In the genomic region with DNA sequence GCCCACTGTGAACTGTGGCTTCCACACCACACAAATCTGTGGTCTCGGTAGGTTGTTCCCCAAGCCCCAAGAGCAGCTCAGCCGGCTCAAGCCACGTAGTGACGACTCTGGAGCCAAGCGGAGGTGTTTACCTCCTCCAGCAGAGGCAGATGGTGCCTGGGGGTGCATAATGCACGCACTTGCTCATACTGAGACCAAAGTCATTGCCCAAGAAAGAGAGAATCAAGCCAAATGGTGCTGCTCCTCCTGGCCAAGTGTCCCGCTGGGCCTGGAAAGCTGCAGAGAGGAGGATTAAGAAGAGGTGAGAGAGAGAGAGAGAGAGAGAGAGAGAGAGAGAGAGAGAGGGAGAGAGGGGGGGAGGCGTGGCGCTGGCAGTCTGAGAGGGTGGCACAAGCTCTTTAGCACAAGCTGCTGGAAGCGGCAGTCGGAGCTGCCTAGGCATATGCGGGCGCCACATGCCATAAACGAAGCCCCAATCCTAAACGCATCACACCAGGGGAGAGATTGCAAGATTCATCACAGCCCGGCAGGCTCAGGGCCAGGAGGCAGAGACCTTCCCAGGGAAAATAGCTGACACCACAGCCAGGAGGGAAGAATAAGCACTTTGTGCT, we compare ENCODE assay signal across 8 mouse cellular contexts.
A peak's percentile ranks its signal among the peaks of the same experiment; 100 is the strongest.
DNase-seq lines count a peak whose midpoint lies in the region; ATAC-seq lines count a peak whose summit lies in the region.

No protein-coding gene starts in this region.

- H3K4me2 ChIP-seq in kidney, embryonic 15.5 days = no peak overlapping the region

- no peak for ATAC-seq in kidney, embryonic 15.5 days (replicated peaks; ENCODE audit: low FRiP score)
- ATAC-seq in common myeloid progenitor, adult 5-6 weeks (replicated peaks; ENCODE audit: low read depth, poor library complexity, severe bottlenecking) = peak; percentile 58
- no peak for ATAC-seq in CD4-positive, CD25-positive, alpha-beta regulatory T cell, adult 4 months

- no peak overlapping the region for H3K9ac ChIP-seq in kidney, embryonic 15.5 days

- peak; percentile 22 to 39 for DNase-seq in kidney, postnatal 36 days
- peak; percentile 57 to 68 for DNase-seq in layer of hippocampus, postnatal 36 days
- peak; percentile 65 for DNase-seq in right cerebral cortex, postnatal 25 days
- DNase-seq in spleen, postnatal 10 days (ENCODE audit: low spot score in 2 of 2) = no peak
- no peak for DNase-seq in ovary, postnatal 36 days (ENCODE audit: low spot score)

- no peak overlapping the region for H3K27ac ChIP-seq in kidney, embryonic 15.5 days

- H3K9me3 ChIP-seq in kidney, embryonic 15.5 days (replicated peaks) = no peaks in the 10 kb centered on the region

- H3K27me3 ChIP-seq in kidney, embryonic 15.5 days = peaks cover 10% of the 10 kb centered on the region; the same call in 1 of the 2 replicates

- no peaks in the 10 kb centered on the region for H3K4me1 ChIP-seq in kidney, embryonic 15.5 days

- 16% methylated on average over 16 of the region's 16 CpGs for WGBS in kidney, embryonic 15.5 days

- no peaks in the 10 kb centered on the region for H3K36me3 ChIP-seq in kidney, embryonic 15.5 days

- H3K4me3 ChIP-seq in kidney, embryonic 15.5 days (replicated peaks) = no peak overlapping the region

Comparison
In these comparisons a context has a peak if more than half of its experiments do, and no peak if none do; other contexts are left out.
1. DNase-seq: peak in kidney, postnatal 36 days (2 of 2), layer of hippocampus, postnatal 36 days (2 of 2) and right cerebral cortex, postnatal 25 days (single experiment); none in spleen, postnatal 10 days (0 of 2) and ovary, postnatal 36 days (single experiment).